Mouse (Mus musculus) activated CD4-positive, CD25-positive, alpha-beta regulatory T cell, adult 9 weeks (primary cell): ENCODE measurements around the gene Fryl. TPM values are rescaled to one million over a fixed set of nuclear protein-coding genes. Genes with fewer than 3 reads are reported as not detected.

Source experiments
- polyA plus RNA-seq: library from polyadenylated mRNA; unstranded; fragments of 100-300 nt; shearing (Covaris generic); gene quantifications from one replicate; pipeline ENCODE4 v1.2.1, GENCODE M21; 2017

The Fryl gene
- 150 TPM for polyA plus RNA-seq

DNA sequence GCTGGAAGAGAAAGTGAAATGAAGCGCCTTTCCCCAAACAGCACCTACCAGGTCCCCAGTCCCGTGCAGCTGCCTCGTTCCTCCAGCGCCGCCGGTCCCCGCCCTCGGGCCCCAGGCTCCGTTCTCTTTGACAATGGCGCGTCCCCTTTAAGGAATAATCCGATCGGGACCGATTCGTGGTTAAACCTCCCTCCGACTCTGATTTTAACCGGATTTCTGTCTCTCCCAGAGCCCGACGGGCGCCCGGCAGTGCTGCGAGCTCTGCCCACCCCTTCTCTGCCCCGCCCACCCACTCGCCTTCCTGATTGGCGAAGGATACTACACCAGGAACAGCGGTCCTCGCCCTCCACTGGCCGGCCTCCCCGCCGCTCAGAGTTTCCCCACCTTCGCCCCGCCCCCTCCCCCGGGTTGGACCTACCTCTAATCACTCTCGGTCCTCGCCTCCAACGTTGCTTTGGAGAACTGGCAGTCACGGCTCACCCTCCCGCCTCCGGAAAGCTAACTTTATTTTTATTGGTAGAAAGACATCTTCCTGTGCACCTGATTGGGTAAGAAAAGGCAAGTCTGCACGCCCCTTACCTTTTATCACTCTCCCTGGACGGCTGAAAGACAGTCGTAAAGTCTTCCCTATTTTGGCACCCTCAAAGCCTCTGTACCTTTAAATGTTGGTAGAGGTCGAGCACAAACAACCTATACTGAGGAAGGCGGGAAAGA lies at the start of gene Fryl:
Gene Fryl, minus strand, starts transcription at position 268 of the 714 bp plus-strand sequence.

DNA sequence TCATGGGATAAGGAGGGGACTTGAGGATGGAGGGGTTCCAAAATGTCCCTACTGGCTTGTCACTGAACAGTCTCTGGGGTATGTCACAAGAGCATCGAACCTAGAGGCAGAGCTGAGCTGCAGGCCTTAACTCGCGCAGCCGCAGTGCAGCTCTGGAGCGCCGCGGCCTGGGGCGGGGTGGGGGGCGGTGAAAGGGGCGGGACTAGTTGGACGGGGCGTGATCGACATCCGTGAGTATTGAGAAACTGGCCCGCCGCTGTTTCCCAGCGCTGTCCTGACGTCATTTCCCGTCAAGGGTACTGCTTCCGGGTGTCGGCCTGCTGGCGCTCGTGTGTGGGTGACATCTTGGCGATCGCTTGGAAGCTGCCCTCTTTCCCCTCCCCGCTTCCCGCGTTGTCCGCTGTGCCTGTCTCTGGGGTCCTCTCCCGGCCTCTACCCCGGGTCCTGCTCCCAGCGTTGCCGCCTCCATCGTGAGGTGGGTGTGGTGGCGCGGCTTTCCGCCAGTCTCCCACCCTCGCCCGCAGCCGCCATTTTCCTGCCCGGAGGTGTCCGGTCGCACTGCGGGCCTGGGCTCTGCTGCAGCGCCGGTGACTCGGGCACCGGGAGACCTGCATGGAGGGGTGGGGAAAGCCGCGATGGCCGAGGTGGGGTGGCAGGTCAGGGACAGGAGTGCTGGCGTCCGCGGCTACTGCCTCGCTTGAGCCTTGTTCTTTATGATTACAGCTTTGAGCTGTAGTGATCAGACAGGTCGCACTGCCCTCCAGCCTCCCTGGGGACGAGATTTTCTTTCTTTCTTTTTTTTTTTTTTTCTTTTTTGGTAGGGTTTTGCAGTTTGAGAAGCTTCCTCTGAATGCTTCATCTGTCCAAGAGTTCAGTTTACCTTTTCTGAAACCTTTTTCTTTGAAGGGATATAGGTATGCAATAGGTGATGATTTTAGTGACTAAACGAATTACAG lies 36.4 kb upstream of the Fryl start, which contains the start of gene Ociad1:
Gene Ociad1, plus strand, starts transcription at position 283 of the 956 bp plus-strand sequence.

DNA sequence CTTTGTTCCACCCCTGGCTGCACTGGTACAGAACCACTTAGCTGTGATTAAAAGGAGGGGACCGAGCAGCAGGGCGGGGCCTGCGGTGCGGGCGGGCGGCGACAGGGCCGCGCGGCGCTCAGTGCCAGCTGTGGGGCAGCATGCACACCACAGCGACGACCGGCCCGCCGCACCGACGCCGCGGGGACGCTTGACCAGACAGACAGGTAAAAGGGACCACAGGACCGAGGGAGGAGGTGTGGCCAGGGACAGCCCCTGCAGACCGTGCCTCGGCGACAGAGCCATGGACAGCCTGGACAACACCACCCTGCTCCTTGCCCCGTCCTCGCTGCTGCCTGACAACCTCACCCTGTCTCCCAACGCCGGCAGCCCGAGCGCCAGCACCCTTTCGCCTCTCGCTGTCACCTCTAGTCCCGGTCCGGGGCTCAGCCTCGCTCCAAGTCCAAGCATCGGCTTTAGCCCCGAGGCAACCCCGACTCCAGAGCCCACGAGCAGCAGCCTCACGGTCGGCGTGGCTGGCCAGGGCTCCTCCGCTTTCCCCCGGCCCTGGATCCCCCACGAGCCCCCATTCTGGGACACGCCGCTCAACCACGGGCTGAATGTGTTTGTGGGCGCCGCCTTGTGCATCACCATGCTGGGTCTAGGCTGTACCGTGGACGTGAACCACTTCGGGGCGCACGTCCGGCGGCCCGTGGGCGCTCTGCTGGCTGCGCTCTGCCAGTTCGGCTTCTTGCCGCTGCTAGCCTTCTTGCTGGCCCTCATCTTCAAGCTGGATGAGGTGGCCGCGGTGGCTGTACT lies 249.4 kb downstream of the Fryl start, which contains the start of gene Slc10a4:
Gene Slc10a4, plus strand, starts transcription at position 100 of the 798 bp plus-strand sequence.

DNA sequence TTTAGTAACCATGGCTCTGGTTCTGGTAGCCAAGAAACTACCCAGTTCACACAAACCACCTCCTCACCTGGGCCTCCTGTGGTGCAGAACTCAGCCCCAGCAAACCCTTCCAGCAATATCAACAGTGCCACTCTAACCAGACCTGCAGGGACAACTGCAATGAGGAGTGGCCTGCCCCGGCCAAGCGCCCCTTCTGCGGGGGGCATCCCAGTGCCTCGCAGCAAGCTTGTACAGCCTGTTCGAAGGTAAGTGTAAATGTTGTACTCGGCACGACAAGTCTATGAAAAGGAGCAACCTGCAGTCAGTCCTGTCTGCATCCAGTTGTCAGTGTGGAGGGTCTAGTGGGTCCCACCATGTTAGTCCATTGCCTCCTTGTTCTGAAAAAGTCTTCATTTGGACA lies 281.8 kb downstream of the Fryl start, which contains the start of gene Gm10135:
Gene Gm10135, minus strand, starts transcription at position 101 of the 400 bp plus-strand sequence.

Other genes with a start within 250 kb of the Fryl start
- not detected for gene Slc10a4, start 249.7 kb downstream of the Fryl start, polyA plus RNA-seq
- gene Ociad1, start 36.2 kb upstream of the Fryl start, polyA plus RNA-seq, result 330 TPM
- 1.2 TPM for gene Ociad2, start 84.4 kb upstream of the Fryl start, polyA plus RNA-seq
- not detected for gene Cwh43, start 149.5 kb upstream of the Fryl start, polyA plus RNA-seq
- 21.3 TPM for gene Dcun1d4, start 224.4 kb upstream of the Fryl start, polyA plus RNA-seq